Mouse (Mus musculus) adipocyte (in vitro differentiated cells): ENCODE results near the gene Sebox.
"Not testable (repeated sequence)": the region's sequence is repeated elsewhere in the genome, so short reads cannot be mapped to it uniquely, and the experiment has no call there.

Source experiments
- DNase-seq: peaks from one replicate; pipeline ENCODE4 v3.0.0-alpha.2; 2016; ENCODE audit warnings: low spot score

The Sebox gene

DNA sequence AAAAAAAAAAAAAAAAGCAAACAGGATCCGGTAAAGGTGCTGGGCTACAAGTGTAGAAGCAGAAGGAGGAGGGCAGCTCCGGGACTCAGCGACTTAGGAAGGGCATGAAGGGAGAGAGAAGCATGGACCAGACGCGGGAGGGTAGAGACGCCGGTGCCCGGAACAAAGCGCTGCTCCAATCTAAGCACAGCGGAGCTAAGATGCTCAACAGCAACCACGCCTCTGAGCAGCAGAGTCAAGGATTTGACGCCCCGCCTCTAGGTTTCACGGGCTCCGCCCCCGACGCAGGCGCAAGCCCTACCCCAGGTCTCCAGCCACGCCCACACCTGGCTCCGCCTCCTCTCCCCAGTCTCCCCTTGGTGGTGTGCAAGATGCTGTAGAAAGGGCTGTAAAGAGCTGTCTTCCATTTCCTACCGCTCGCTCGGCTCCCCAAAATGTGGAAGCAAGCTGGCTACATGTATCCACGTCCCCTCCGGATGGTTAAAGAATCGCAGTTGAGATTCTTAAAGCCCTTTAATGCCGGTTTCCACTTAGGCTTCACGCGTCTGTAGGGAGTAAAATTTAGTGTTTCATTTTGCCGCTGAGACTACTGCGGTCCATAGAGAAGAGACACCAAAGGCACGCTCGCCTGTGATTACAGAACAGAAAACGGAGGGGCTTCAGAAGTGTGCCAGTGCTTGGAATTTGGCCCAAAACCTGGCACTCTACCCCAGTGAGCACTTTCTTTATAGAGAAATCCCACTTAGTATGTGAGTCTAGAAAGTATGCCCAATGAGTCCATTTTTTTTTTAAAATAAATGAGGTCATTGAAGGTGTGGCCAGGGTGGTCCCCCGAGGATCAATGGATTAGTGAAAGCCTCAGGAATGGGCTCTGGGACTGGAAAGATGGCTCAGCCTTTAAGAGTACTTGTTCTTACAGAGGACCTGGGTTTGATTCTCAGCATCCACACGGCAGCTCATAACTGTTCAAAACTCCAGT, 5.4 kb upstream of the Sebox start, which contains the start of gene Sarm1:
Sarm1 (minus strand) TSS at position 211 of the 979 bp plus-strand sequence.
- peak; percentile 66 for DNase-seq

DNA sequence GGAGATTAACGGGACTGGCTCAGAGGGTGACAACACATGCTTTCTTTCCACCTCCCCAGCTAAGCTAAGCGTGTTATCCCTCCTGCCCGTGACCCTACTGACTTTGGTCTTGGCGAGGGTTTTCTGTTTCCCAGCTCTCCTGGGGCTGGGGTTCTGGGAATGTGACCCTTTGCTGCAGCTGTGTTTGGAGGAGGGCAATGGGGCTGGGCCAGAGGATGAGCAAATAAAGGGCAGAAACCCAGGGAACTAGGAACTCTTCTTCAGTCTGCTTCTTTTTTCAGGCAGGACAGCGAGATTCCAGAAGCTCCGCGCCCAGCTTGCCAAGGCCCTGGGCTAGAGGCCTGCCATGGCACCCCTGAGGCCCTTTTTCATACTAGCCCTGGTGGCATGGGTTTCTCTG, 4.2 kb upstream of the Sebox start, which contains the start of gene Vtn:
Vtn (plus strand) TSS at position 88 of the 400 bp plus-strand sequence.
- no peak for DNase-seq

DNA sequence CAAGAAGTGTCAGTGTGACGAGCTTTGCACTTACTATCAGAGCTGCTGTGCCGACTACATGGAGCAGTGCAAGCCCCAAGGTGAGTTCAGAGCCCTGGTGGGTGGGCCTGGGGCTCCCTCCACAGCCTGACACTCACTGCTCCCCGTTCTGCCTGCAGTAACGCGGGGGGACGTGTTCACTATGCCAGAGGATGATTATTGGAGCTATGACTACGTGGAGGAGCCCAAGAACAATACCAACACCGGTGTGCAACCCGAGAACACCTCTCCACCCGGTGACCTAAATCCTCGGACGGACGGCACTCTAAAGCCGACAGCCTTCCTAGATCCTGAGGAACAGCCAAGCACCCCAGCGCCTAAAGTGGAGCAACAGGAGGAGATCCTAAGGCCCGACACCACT, 3.7 kb upstream of the Sebox start:
- no peak for DNase-seq

DNA sequence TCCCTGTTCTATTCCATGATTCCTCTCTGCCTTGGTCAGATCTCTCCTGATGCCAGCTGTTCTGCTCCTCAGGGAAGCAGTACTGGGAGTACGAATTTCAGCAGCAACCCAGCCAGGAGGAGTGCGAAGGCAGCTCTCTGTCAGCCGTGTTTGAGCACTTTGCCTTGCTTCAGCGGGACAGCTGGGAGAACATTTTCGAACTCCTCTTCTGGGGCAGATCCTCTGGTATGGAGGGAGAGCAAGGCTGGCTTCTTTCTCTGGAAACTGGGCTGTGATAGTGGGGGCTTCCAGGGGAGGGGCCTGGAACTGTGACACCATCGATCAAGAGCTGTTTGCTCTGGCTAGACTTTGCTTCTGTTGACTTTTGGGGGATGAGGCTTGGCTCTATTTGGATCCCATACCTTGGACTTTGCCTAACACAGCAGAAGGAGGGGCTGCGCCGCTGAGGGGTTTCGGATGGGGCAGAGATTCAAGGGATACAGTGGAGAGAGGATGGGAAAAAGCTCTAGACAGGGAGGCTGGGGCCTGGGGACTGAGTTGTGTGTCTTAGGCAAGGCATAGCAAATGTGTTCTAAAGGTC, 2.5 kb upstream of the Sebox start:
- DNase-seq: no peak

DNA sequence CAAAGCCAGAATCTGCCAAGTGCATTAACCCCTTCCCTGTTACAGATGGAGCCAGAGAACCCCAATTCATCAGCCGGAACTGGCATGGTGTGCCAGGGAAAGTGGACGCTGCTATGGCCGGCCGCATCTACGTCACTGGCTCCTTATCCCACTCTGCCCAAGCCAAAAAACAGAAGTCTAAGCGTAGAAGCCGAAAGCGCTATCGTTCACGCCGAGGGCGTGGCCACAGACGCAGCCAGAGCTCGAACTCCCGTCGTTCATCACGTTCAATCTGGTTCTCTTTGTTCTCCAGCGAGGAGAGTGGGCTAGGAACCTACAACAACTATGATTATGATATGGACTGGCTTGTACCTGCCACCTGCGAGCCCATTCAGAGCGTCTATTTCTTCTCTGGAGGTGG, 1.7 kb upstream of the Sebox start:
- DNase-seq: no peak

DNA sequence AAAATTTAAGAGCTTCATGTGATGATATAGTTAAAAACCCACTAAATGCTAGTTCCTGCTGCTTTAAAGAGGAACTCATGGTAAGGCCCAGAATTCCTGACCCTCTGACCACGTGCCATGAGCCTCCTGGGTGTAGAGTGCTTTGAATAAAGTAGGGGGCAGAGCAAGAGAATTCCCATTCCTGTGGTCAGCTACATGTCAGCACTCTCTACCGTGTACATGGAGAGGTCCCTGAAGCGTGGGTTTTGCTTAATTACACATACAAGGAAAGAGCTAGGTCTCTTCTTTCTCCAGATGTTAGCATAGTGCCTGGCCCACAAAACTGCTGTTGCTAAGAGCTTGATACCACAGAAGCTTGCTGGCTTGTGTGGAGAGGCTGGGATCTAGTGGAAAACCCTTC, 2.2 kb downstream of the Sebox start:
- DNase-seq: no peak

DNA sequence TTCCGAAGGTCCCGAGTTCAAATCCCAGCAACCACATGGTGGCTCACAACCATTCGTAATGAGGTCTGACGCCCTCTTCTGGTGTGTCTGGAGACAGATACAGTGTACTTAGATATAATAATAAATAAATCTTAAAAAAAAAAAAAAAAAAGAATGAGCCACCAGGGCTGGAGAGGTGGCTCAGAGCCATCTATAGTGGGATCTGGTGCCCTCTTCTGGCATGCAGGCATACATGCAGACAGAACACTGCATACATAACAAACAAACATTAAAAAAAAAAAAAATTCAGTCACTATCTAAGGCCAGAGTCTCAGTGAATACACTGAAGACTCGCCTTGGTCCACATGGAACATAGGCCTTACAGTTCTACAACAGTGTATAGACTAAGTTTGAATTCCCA, 5.9 kb downstream of the Sebox start:
- DNase-seq: peak; percentile 22

DNA sequence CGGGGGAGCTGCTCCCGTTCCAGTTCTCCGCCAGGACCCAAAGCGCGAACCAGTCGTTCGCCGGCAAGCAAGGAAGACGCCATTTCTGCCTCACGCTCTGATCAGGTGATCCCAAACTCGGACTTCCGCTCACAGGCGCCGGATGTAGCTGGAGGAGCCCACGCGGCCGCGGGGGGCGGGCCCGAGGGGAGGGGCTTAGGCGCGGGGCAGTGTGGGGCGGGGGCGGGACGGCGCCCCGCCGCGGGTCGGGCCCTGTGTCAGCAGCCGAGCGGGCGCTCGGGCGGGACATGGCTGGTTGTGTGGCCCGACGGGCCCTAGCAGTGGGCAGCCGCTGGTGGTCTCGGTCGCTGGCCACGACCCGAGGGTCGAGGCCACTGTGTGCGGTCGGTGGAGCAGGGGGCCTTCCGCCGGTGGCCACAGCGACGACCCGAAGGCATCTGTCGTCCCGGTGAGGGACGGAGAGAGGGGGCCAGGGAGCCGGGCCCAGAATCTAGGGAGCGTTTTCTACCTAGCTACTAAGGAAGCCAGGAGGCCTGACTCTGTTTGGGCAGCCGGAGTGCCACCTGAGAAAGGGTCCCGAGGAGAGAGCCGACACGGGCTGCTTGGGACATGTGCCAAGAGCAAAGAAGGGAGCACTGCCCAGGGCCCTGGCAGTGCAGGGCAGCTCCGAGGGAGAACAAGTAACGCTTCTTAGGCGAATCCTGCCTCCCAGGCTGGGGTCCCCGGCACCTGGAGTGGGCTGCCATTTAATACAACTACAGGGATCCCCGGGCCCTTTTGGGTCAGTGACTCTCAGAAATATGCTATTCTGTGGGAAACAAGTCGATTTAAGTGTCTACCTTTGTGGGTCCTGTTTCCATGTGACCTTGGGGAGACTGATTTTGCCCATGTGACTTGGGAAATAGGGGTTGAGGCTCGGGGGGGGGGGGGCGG, 9.0 kb downstream of the Sebox start, which contains the start of the genes Tmem199 and Poldip2:
Tmem199 (minus strand) TSS at position 148 of the 933 bp plus-strand sequence.
Poldip2 (plus strand) TSS at position 169 of the 933 bp plus-strand sequence.
- DNase-seq: peak; percentile 93

DNA sequence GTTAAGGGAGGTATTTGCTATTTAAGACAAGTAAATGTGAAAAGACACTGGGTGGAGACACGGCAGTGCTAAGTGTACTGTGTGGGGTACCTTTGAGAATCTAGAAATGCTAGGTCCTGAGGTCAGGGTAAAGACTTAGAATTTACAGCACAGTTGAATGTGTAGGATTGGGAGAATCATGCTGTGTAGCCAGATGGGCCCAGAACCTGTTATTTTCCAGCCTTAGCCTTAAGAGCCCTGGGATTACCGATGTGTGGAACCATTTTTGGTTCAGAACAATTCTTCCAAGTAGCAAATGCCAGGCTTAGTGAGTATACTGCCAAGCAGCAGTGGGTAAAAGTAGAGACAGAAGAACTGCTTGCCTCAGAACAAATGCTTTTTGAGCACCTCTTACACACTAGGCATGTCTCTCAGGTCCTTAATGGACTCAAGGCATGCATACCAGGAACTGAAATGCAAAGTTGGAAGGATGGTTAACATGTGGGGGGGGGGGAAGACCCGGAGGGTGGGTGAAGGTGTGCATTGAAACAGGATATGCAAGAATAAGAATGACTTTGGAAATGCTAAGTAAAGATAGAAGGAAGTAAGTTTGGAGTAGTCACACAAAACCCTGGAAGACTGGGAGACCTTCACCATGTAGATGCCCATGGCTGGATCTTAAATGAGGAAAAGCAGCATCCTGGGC, 10.0 kb downstream of the Sebox start:
- DNase-seq: peak; percentile 47

DNA sequence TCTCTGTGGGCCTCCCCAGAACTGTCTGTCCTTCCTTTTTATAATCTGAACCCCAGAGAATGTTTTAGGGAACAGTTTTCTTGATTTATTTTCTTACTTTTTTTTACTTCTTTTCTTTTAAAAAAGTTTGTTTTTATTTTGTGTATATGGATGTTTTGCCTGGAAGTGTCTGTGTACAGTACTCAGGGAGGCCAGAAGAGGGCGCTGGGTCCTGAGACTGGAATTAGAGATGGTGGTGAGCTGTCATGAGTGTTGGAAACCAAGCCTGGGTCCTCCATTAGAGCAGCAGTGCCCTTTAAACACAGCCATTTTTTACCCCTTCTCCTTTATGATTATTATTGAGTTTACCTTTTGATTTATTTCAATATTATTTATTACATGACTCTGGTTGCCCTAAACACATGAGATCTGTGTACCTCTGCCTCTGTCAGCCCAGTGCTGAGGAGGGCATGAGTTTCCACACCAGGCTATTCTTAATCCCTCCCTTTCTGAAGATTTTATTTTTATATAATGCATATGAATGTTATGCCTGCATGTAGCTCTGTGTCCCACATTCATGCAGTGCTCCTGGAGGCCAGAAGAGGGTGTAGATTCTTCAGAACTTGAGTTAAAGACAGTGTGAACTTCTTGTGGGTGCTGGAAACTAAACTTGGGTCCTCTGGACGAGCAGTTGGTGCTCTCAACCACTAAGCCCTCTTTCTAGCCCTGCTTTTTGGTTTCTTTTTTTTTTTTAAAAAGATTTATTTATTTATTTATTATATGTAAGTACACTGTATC, 12.5 kb downstream of the Sebox start:
- DNase-seq: peak; percentile 39

DNA sequence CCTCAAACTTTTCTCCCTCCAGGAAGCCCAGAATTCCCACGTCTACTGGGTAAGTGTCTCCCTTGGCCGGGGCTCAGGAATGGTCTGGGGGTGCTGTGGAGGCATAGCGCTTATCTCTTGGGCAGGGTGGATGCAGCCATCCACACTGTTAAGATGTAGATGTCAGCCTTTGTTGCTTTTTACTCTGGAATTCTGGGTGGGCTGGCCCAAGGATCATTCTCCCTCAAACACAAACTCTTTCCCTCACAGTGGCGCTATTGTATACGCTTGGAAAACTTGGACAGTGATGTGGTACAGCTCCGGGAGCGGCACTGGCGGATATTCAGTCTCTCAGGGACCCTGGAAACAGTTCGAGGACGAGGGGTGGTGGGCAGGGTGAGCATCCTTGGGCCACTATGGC, 15.7 kb downstream of the Sebox start:
- DNase-seq: no peak

DNA sequence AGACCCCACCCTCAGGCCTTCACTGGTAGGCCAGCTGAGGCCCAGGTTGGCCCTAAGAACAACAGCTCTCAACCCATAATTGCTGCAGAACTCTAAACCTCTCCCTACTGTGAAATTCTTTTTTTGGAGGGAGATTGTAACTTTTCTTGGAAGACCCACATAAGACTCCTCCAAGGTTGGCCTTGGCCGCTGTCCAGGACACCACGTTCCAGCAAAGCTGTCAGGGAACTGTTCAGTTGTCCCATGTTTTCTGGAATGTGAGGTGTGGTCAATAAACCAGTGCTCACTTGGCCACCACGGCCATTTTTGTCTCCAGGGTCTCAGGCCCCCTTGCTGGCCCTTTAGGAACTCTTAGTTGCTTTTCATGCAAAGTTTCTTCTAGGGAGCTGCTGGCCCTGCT, 18.6 kb downstream of the Sebox start:
- no peak for DNase-seq

DNA sequence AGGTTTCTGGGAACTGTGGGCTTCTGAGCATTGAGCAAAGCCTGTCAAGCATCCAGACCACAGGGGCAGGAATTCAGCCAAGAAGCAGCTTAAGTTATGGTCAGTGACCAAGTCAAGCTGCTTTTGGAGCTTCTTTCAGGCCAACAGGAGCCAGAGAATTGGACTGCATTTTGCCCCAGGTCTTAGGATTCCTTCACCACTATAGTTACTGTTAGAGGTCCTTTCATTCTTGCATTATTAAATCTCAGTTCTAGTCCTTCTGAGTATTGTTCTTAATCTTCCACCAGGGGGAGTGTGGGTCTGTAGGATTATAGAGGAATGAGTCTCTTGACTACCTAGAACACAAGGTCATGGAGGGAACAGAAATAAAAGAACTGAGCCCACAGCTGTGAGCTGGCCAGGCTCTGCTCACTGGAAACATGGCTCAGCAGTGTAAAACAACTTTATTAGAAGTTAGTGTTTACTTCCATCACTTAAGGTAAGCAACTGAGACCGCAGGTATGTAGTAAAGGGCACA, 19.3 kb downstream of the Sebox start:
- peak; percentile 83 for DNase-seq

DNA sequence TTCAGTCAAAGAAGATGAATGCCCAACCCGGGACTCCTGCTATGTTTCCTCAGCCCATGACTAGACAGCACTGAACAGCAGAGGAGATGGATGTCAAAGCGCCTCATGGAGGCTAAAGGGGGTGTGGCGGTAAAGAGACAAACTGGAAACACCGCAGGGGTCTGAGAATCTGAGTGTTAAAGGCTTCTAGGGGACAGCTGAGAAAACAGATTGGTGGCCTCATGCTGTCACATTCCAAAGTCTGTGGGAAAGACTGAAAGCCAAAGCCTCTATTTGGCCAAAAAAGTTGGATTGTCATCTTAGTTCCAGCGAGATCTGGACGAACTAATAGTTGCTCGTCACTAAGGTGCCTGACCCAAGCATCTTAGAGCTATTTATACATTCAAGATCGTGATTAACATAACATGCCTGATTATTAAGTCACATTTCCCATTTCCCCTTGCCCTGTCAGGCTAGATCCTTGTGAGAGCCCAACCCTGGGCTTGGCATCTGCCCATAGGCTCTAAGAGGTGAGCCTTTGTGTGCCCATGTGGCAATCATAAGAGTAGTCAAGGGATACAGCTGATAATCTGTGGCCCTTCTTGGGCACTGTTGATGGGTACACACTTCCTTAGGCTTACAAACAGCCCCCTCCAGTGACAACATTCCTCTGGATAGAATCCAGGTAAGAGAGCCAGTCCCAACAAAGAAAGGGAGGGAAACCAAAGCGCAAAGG, 20.2 kb downstream of the Sebox start:
- DNase-seq: no peak

DNA sequence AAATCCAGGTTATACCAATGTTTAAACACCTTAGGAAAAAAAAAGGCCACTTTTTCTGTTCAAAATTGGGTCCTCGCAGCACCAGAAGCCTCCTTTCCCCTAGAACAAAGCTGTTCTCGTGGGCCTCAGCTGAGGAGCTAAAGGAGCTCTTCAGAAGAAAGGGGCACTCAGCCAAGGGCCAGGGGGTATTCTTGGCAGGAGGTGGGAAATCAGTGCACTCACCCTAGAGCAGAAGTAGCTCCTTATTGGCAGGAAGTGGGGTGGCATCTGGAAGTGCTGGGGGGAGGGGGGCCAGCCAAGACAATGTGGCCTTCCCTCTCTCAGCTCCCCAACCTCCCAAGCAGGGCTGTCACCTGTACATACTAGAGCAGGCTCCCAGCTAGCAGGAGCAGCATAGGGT, 21.6 kb downstream of the Sebox start:
- DNase-seq: no peak

DNA sequence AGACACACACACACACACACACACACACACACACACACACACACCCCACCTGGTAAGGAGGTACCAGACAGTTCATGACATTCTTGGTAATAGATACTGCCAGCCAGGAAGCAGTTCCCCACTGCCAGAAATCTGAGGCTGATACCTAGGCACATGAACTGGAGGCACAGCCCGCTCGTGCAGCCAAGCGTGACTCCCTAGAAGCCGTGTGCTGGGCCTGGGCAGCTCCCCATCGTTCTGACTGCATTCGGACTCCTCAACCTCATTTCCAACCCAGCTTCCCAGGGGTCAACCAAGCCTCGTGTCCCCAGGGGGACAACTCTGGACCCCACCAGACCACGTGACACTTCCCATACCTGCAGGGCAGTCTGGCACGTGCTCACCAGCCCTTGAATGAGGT, 25.5 kb downstream of the Sebox start:
- no peak for DNase-seq

DNA sequence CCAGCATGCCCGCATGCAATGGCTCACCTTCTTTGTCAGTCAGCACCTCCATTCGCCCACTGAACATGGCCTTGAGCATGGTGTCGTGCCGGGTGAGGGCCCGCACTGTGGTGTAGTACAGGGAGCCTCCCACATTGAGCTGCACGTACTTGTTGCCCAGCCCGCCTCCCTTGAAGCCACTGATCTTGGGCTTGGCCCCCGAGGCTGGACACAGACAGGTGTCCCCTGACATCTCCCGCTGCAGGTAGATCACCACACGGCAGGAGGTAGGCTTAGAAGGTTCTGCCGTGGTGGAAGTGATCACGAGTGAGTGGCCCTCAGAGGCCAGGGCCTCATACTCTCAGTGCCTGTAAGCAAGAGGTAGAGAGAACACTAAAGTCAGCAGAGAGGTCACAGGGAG, 26.8 kb downstream of the Sebox start:
- no peak for DNase-seq

DNA sequence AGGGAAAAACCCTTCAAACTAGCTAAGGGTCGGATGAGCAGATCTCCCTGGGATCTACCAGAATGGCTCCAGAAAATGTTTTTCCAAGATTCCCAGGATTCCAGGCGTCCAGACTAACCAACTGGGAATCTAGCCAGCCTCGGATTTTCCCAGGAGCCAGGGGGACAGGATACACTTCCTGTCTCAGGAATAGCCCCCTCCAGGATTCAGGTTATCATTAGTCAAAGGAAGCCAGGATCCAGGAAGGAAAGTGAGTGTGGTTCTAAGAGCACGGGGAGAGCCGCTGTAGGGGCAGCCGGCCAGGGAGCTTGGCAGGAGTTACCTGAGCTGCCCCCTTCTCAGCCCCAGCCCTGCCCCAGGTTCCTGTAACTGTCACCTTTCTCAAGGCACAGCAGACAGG, 27.8 kb downstream of the Sebox start:
- DNase-seq: no peak

DNA sequence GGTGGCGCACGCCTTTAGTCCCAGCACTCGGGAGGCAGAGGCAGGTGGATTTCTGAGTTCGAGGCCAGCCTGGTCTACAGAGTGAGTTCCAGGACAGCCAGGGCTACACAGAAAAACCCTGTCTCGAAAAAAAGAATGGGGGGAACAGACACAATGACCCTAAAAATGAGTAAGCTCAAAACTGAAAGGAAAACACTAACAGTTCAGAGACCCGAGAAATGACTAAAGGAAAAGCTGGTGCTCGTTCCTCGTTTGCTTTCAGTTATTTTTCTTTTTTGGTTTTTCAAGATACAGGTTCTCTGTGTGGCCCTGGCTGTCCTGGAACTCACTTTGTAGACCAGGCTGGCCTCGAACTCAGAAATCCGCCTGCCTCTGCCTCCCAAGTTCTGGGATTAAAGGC, 28.3 kb downstream of the Sebox start:
- DNase-seq: not testable (repeated sequence)

DNA sequence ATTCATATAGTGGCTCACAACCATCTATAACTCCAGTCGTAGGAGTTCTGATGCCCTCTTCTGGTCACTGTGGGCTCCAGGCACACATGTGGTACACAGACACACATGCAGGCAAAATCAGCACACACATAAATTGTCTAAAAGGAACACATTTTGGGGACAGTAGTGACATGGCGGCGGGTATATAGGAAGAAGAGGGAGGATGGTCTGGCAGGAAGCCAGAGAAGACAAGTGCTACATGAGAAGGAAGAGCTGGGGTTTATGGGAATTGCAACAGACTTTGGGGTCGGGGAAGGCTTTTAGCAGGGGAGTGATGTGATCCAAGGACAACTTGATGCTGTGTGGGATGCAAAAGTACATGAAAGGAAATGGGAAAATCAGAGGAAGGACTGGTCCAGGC, 31.3 kb downstream of the Sebox start:
- DNase-seq: no peak
